Mouse (Mus musculus): Measurements from ENCODE around the gene Coasy.

GRCm38 (mm10) chr11:101112186-101112585 is 29.8 kb downstream of the Coasy start:
- TF ChIP-seq CTCF (IDR thresholded peaks at IDR 0.05; ENCODE audit: insufficient read depth, low read depth, low read length) (no peak), POLR2A (IDR thresholded peaks at IDR 0.05; ENCODE audit: insufficient read depth, low read depth, low read length) (no peak)
